Mouse (Mus musculus) embryo, embryonic 10.5 days (tissue): ENCODE measurements at regions not wholly inside any gene's neighbourhood (a gene's known extent, or its start where the extent isn't known, plus 50 kb on each side); places are given as distances from the start of the nearest gene placed in this dataset.

ENCODE experiments used
- DNase-seq: peaks from one replicate; pipeline ENCODE4 v3.0.0-alpha.2; 2015; ENCODE audit warnings: low spot score

DNA sequence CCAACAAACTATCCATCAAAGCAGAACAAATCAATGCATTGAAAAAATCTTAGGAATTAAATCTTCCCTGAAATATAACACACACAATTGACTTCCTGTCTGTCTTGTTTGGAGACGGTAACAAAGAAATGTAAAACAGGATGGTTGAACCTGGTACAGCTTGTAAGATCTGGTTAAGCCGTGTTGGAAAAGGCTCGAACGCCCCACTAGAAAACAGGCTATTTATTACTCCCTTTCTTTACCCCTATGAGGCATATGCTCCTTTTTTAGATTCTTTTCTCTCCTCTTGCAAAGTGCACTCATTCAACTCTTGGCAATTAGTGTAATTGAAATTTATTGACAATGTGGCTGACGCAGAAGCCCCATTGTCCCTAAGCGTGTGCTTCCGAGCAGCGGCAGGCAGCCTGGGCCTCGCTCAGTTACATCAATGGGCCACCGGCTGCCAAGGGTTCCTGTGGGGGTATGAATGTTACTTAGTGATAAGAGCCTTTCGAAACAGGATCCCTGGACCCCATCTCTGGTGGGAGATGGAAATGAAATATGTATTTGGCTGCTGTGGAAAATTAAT lies 297.2 kb upstream of the Adamts16 start:
- DNase-seq: peak; percentile 46

DNA sequence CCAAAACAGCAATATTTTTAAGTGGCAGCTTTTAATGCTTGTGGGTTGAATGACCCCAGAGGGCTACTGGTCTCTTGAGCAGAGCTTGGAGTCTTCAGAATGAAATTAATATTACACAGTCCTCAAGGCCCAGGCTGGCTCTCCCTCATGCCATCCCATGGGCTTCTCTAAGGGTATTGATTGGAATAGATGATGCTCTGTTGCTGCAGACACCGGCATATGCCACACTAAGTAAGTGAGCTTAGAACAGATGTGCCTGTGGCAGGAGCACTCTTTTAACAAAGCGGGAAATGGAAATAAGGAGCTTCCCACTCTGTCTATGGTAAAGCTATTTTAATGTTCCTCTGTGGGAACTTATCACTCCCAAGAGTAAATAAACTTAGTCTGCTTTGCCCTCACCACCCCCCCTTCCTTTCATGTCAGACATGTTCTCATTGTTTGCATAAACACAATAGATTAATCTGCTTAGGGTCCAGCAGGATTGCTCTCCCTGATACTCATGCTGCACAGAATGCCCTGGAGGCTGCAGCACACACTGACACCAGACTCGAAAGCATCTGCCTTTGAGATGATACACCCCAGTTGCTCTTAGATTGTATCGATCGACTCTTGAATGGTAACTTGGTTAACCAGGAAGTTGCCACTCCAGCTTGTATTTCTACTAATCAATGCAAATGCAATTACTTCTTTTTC lies 294.5 kb upstream of the Adamts16 start:
- DNase-seq: peak; percentile 27

DNA sequence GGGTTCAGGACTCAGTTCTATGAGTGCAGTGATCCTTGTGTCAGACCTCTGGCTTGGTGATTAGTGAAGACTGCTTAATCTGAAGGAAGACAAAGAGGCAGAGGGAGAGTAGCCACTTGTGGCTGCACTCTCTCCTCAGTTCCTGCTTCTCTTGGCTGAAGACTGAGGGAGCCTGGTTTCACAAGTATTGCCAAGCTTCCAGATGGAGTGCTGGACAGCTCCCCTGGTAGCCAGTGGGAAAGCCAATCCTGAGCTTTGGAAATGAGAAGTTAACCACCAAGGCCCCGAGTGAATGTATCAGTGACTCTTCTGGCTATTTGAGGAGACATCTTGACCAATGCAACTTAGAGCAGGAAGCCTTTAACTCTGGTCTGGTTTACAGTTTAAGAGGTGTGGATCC lies 279.9 kb upstream of the Adamts16 start:
- DNase-seq: peak; percentile 71

DNA sequence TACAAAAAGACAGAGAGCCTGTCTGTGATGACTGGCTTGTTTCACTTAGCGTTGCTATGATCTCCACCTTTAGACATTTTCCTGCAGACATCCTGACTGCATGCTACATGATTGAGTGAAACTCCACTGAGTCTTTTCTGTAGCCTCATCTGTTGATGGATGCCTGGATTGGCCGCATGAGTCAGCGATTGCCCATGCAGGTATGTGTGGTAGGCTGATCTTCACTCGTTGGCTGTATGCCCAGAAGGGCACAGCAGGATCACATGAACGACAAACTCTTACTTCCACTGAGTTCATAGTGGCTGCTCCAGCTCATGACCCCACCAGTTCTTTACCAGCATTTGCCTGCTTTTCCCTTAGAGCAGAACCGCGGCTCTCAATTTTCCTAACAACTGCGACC lies 266.6 kb upstream of the Adamts16 start:
- no peak for DNase-seq

DNA sequence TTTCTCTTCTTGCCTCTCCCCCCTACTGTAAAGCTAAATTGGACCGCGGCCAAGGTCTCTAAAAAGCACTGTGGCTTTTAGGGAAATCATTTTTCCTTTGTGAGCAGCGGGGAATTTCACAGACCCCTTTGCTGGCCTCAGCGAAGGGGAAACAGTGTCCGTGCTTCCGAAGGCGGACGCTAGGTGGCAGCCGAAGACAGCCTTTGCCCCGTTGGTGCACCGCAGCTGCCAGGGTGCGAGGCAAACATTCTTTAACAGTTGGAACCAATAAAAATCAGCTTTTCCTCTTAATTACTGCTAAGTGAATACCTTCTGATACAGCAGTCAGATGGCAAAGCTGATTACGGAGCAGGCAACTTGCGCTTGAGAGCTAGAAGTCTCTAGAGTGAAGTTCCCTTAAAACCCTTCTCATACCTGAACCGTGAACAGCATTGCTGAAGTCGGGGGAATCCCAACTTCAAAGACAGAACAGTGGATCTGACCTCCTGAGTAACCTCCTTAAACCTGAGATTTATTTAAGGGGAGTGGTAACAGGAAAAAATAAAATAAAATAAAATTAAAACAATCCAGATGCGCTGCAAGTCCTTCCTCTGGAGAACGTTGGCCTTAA lies 263.7 kb upstream of the Adamts16 start:
- peak; percentile 91 for DNase-seq

DNA sequence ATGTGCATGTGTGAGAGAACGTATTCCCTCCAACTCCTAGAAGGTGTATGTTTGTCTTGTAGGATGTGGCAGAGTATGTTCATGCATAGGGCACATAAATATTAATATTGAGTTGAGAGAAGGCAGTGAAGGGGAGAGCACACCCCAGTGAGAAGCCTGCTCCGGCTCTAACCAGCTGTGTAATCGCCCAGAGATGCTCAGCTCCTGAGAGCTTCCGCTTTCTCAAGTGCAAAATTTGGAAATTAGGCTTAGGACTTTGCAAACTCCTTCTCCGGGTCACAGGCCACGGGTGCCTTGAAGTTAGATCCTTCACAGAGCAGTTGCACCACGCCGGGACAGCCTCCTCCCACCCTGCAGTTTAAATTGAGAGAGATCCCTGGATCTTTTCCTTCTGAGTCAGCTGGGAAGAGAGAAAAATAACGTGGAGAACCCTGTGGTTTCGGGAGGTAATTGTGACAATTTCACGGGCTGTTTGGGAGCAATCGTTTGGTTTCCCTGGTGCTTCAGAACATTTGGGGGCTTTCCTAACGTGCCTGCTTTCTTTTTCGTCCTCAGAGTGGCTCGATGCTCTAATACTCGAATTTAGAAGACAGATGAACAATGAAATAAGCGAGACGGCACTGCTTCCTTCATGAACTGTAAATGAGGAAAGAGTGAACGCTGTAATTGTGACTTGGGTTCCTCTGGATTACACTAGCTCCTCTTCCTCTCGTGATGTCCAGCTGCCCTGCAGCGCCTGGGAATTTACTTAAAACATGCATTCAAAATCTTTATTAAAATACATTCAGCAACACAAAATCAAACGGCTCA lies 263.0 kb upstream of the Adamts16 start:
- no peak for DNase-seq

DNA sequence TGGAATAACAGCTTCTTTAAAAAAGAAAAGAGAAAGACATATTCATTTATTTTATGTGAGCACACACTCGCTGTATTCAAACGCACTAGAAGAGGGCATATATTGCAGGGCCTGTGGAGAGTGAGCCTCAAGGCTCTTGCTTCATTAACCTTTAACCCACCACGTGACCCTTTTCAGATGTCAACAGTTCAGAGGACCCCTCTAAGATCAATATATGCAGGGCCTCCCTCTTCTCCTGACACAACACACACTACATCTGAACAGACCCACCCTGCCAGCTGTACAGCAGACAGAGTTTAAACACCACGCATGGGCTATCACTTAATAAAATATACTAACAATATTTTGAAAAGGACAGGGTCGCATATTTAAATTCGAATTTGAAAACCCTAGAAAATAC lies 242.7 kb upstream of the Adamts16 start:
- DNase-seq: peak; percentile 62

DNA sequence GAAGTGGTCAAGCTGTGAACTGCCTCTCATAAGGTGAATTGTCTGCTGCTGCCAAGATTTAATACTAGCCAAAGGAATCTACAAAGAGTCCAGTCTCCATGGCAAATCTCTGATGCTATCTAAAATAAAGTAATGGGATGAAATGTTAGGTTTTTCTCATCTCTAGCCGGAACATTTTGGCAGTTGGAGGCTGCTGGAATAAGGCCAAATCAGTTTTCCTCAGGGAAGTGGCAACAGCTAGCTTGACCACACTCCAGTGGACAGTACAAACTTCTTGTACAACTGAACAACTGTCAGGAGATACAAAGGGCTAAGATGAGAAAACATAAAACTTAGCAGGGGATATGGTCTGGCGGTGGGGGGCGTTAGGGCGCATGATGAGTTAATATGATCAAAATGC lies 234.3 kb upstream of the Adamts16 start:
- DNase-seq: no peak

DNA sequence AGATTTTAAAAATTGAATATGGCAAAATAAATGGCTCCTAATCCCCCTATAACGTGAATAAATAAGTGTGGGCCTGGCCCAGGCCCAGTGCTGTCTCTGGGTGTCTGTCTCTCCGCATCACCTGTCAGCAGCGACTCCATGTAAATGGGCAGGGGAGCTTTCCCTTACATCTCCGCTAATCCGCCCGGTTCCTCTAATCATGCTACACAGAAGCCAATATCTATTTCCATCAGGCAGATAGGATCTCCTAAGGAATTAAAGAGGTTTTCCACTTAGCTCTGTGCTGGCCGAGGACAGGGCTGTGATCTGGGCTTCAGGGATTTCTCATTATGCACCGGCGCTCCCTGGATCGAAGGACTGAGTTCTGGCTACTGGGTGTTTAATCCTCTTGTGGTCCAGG lies 232.4 kb upstream of the Adamts16 start:
- no peak for DNase-seq

DNA sequence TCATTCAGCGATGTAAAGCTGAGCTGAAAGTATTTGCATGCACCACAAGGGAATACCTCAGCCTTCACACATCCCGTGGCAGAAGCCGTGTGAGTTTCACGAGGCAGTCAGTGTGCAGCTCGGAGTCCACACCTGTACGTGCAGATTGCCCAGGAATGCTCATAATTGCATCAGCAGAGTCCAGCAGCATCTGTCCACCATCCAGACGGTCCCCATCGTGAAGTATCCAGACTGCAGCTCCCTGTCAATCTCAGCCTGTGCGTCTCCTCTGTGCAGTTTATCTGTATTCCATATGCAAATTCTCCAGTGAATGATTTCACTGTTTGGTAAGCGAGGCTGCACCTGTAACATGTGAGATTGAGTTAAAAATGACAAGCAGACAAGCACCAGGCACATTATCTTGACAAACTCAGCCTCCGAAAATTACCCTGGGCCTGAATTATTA lies 227.2 kb upstream of the Adamts16 start:
- DNase-seq: no peak

DNA sequence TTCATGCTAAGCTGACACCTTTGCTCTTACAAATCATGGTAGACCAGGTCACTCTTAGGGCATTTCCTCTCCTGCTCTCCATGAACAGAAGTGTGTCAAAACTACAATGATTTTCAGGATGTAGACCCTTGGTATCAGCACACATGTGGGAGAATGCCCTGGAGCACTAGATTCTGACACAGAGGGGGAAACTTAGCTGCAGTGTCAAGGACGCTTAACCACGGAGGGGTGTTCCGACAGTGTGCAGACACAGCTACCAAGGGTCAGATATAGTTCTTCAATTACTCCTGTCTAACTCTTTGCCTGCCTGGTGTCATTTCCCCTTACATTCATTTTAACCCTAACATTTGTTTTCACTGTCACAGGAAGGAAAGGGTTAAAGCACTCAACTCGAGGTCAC lies 226.4 kb upstream of the Adamts16 start:
- DNase-seq: peak; percentile 50

DNA sequence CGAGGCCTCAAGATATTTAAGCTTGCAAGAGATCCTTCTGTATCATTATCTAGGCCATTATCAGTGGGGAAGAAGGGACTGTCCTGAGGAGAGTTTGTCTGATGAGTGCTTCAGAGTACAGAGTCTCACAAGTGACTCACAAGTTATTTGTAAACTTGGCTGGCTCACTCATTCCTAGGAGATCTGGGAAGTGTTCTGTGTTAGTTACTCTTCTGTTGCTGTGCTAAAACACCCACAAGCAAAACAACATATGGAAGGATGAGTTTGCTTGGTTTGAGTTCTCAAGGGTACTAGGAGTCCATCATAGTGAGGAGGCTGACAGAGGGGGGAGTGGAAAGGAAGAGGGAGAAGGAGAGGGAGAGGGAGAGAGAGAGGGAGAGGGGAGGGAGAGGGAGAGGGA lies 224.0 kb upstream of the Adamts16 start:
- no peak for DNase-seq

DNA sequence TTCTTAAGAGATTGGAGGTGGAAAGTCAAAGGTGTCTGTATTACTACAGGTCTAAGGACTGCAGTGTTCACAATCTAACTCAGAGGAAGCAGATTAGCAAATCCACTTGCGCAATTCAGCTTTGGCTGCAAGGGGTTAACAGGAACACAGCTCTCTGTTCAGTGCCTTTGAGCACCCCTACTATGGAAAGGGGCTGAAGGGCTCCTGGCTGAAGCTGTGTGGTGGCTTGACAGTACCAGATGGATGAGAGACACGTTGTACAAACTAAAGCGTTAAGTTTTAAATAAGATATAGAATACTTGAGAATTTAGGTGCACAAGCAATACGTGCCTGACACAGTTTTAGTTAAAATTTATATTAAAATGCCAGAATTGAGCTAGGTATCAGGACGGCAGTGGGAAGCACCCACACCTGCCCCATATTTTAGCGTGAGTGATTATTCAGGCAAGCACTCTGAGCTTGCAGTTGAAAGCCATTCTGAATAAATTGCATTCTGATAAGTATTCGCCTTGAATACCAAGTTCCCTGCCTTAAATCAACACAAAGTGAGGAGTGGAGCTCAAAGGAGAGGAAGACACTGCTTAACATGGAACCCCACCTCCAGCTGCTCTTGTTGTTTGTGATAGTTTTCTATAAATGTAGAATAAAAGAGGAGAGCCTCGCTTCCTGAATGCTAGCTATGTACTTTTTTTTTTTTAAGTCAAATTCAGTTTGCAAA lies 223.1 kb upstream of the Adamts16 start:
- no peak for DNase-seq

DNA sequence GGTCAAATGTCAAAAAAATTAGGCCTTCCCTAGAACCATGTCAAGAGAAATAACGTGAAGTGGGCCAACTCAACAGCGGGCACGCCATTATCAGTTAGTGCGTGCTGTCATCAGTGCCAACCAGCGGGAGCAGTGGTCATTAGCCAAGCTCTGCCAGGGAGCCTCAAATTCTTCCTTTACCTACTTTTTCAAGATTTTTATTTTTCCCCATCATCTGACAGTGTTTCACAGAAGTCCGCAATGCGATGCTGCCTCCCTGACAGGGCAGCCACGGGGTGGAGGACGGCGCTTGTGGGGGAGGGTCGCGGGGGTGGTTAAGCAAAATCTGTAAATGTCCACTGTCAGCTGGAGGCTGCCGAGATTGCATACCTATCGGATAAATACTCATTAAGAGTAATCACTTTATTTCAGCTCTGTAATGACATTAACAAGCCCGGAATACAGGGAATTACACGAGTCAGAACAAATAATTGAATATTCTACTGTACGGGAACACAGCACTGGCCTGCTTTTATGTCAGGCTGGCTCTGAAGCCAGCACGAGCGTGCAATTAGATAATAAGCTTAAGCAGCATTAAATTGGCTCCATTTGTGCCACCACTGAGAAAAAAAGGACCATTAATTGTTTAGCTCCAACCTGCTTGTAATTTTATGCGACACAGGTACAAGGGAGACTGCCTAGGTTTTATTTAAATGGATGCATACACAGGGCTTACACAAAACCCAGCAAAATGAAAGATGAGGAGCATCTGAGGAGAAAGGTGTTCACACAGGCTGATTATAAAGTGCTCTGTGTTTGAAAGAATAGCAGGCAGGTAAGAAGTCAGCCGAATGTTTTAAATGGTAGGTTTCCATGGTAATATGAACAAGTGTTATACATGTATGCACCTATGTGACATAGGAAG lies 212.0 kb upstream of the Adamts16 start:
- DNase-seq: no peak

DNA sequence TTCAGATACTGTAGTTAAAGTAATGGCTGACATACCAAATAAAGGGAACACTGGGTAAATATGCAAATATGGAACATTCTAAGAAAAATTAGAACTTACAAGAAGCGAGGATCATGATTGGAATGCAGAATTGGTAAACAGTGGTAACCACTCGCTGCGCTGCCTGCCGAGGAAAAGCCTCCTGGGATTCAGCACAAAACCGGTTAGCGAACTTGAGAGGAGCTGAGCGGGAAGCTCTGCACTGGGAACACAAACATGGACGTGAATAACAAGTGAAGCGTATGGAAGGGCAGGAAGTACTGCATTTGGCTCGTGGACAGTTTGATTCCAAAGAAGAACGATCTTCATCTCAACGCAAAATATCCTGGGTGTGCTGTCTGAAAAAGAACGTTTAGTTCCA lies 209.0 kb upstream of the Adamts16 start:
- DNase-seq: peak; percentile 31

DNA sequence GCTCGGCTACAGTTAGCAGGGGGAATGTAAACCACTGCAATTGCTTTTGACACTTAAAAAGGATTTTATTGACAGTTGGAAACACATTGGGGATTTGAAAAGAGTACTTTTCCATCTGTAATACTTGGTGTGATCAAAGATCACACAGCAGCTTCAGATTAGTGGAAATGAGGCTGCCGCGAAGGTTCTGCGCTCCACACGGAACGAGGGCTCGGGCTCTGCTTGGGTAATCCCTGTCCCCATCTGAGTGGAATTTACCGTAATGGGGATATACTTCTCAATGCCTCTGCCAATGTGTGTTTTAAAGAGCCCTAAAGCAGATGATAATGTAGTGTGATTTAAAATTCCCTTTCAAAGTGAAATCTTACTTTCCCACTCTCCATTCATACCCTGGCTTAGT lies 194.4 kb upstream of the Adamts16 start:
- no peak for DNase-seq

DNA sequence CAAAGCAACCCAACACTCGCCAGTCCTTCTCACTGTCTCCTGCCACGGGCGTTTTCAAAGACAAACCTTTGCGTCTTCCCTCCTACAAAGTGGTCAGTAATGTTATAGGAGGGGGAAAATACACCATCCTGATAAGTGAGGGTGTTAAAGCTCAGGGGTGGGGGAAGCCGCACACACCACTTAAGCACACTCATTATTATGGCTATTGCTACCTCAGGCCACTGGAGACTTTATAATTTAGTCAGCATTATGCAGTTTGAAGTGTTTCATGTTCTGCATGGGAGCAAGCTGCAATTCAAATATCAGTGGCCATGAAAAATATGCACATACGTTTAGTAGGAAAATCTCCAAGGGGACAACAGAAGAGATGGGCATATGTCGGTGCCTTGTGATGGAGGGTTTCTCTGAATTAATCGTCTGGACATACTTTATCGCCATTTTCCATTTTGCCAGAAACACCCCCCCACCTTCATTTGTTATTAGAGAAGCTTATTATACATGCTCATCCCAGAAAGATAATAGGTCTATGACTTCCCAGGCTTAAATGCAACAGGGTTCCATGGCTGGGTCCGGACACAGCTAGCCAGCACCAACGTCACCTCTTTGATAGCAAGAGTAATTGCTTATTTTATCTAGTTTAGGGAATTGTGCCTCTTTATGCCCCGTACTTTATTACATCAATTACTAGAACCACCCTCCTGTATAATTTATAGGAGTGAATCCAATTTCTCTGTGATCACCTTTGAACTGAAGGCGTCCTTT lies 193.5 kb upstream of the Adamts16 start:
- no peak for DNase-seq

DNA sequence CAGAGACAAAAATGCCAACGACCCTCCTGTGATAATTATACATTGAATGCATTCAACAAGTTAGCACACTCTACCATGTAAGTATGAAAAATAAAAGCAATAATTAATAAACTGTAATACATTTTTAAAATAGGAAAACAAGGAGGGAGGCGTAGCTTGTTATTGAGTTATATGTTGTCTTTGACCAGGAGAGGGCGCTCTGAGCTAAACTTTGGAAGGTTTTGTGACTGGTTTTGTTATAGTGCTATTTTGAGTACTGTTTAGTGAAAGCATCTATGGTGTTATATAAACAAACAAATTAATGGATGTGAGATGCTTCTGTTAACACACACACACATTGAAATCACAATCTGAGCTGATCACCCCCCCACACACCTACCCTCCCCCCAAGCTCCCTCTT lies 166.6 kb upstream of the Adamts16 start:
- DNase-seq: peak; percentile 89

DNA sequence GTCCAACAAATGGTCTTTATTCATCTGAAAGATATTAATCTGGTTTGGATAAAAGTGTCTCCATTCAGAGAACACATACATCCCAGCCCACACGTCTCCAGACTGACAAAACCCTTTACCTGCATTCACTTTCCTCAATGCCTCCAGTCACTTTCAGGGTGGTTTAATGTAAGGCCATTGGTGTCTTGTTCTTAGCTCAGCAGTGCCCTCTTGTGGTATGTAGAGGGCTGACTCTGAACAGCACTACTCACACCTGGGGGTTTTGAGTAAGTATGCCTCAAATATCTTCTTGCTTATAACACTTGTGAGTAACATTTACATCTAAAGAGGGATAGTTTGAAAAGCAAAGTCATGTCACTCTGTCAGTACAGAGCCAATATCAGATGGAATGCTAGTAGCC lies 164.5 kb upstream of the Adamts16 start:
- peak; percentile 79 for DNase-seq

DNA sequence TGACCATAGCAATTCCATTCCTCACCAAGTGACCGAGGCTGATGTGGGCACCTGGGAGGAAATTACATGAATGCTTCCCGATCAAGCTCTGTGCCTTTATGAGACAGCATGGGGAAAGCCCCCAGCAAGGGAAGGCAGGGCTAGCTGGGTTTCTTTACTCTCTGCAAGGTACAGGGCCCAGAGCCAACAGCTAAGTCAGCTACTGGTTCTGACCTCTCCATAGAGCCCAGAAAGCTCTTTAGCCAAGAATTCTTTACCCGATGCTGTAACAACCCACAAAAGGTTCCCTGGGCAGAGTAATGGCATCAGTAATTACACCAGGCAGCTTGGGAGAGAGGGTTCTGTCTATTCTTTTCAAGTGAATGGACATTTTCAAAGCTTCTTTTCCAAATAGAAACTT lies 161.9 kb upstream of the Adamts16 start:
- DNase-seq: no peak
